Mouse (Mus musculus) testis, adult 2 months (tissue): Measurements from ENCODE around the gene Prr12. TPM values are rescaled to one million over a fixed set of nuclear protein-coding genes. Genes with fewer than 3 reads are reported as not detected.

Experiments used
- H3K27ac ChIP-seq: fragments of 200-500 bp; 2 replicates; pipeline ENCODE4 v1.5.1; 2012; ENCODE audit warnings: low read depth, low read length; ENCODE audit not compliant: control insufficient read depth, insufficient read depth
- H3K27me3 ChIP-seq: fragments of 200-500 bp; 2 replicates; pipeline ENCODE4 v1.6.1; 2012; ENCODE audit warnings: mild to moderate bottlenecking, low read length, moderate library complexity; ENCODE audit not compliant: control insufficient read depth, insufficient read depth
- H3K36me3 ChIP-seq: fragments of 200-500 bp; 2 replicates; pipeline ENCODE4 v1.6.1; 2012; ENCODE audit warnings: mild to moderate bottlenecking, low read length; ENCODE audit not compliant: control insufficient read depth, insufficient read depth
- H3K4me1 ChIP-seq: fragments of 200-500 bp; 2 replicates; pipeline ENCODE4 v1.6.1; 2012; ENCODE audit warnings: low read length; ENCODE audit not compliant: control insufficient read depth, insufficient read depth
- H3K4me3 ChIP-seq: fragments of 200-500 bp; 2 replicates; pipeline ENCODE4 v1.5.1; 2012; ENCODE audit warnings: low read depth, mild to moderate bottlenecking, low read length, moderate library complexity, mixed read lengths; ENCODE audit not compliant: control insufficient read depth
- CTCF ChIP-seq: fragments of 200-500 bp; IDR thresholded peaks from 2 replicates; pipeline ENCODE4 v1.5.1; 2012; ENCODE audit warnings: low read depth, mild to moderate bottlenecking, inconsistent platforms, low read length, moderate library complexity; ENCODE audit not compliant: control insufficient read depth, insufficient read depth, insufficient replicate concordance
- POLR2A ChIP-seq: fragments of 200-500 bp; IDR thresholded peaks from 2 replicates; pipeline ENCODE4 v1.6.1; 2012; ENCODE audit warnings: low read depth, mild to moderate bottlenecking, inconsistent platforms, low read length, moderate library complexity; ENCODE audit not compliant: control insufficient read depth
- polyA plus RNA-seq: library from polyadenylated mRNA; depleted of rRNA; stranded (reverse); fragments of >200 nt; gene quantifications from 2 replicates; pipeline ENCODE4 v1.2.3, GENCODE M21; 2012

The Prr12 gene
- polyA plus RNA-seq, 1 experiment, result 3.4 TPM

GRCm38 (mm10) chr7:45056329-45056971 is 3.8 kb upstream of the Prr12 start:
- no peak for TF ChIP-seq CTCF
- no peak for TF ChIP-seq POLR2A

GRCm38 (mm10) chr7:45053931-45054510 is 1.3 kb upstream of the Prr12 start:
- Histone ChIP-seq H3K27me3 (no peaks in the 10 kb centered on the region), H3K27ac (peak overlapping the region; percentile 70), H3K4me3 (peak overlapping the region; percentile 80), H3K36me3 (no peaks in the 10 kb centered on the region), H3K4me1 (peaks cover 30% of the 10 kb centered on the region)
- TF ChIP-seq POLR2A, result peak; percentile 91
- TF ChIP-seq CTCF, result 0 out of 2 replicates have a peak, but pooled peaks have one; percentile 2

More at GRCm38 (mm10) chr7:45056329-45056971, 3.8 kb upstream of the Prr12 start:
- no peaks in the 10 kb centered on the region for H3K36me3 ChIP-seq
- H3K27me3 ChIP-seq, result no peaks in the 10 kb centered on the region
- peaks cover 32% of the 10 kb centered on the region for H3K4me1 ChIP-seq
- peak overlapping the region; percentile 59; the same call in 1 of the 2 replicates for H3K27ac ChIP-seq
- no peak overlapping the region for H3K4me3 ChIP-seq

- H3K4me3 ChIP-seq, result peak overlapping the region; percentile 80
- no peaks in the 10 kb centered on the region for H3K27me3 ChIP-seq
- no peak for TF ChIP-seq POLR2A
- TF ChIP-seq CTCF, result no peak
- no peaks in the 10 kb centered on the region for H3K36me3 ChIP-seq
- peak overlapping the region; percentile 72 for H3K27ac ChIP-seq
- H3K4me1 ChIP-seq, result peaks cover 25% of the 10 kb centered on the region
These were observed 643 bp upstream of the Prr12 start for GRCm38 (mm10) chr7:45053117-45053930.

- peak overlapping the region; percentile 78 for H3K27ac ChIP-seq
- H3K27me3 ChIP-seq, result no peaks in the 10 kb centered on the region
- H3K4me1 ChIP-seq, result peaks cover 25% of the 10 kb centered on the region
- no peaks in the 10 kb centered on the region for H3K36me3 ChIP-seq
- TF ChIP-seq POLR2A, result no peak
- TF ChIP-seq CTCF, result no peak
- H3K4me3 ChIP-seq, result peak overlapping the region; percentile 83
These were observed 360 bp downstream of the Prr12 start for GRCm38 (mm10) chr7:45052181-45052861.

GRCm38 (mm10) chr7:45051601-45051974 is 1.1 kb downstream of the Prr12 start:
- H3K36me3 ChIP-seq, result no peaks in the 10 kb centered on the region
- TF ChIP-seq CTCF, result no peak
- TF ChIP-seq POLR2A, result no peak
- no peaks in the 10 kb centered on the region for H3K27me3 ChIP-seq
- H3K4me1 ChIP-seq, result peaks cover 22% of the 10 kb centered on the region
- H3K27ac ChIP-seq, result peak overlapping the region; percentile 9
- H3K4me3 ChIP-seq, result peak overlapping the region; percentile 83

DNA sequence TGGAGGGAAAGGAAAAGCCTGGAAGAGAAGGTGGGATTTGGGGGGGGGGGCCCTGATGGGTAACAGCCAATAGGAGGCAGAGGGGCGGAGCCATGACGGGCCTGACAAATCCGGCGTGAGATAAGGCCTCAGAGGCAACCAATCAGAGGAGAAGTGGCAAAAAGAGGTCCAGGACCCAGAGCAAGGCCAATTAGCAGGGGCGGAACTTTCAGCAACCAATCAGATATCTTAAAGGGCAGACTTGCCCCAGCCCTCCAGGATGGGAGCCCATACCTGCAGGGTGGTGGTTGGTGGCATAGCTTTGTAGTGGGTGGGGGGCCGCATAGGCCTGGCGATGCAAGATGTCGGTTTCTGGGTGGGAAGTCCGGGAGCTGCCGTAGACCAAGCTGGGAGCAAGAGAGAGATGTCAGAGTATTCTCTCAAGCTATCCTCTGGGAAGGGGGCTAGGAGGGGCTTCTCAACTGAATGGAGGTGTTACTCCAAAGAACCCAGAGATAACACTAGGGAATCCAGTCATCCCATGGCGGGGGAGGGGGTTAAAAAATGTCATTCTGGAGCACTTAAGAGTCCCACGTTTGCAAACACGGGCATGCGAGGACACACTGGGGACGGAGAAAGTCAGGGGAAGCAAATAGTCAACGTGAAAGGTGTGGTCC is 1.6 kb downstream of the Prr12 start:
- no peaks in the 10 kb centered on the region for H3K36me3 ChIP-seq
- no peak for TF ChIP-seq POLR2A

More for the DNA sequence above, 1.6 kb downstream of the Prr12 start:
- H3K4me1 ChIP-seq, result peaks cover 22% of the 10 kb centered on the region
- peak overlapping the region; percentile 9 for H3K27ac ChIP-seq
- no peak overlapping the region; the same call in 1 of the 2 replicates for H3K4me3 ChIP-seq
- no peaks in the 10 kb centered on the region for H3K27me3 ChIP-seq
